Comparison of ENCODE assay signal across 13 mouse cellular contexts in genomic region chr7:30744022-30744598, GRCm38 (mm10). TPM values are rescaled to one million over a fixed set of nuclear protein-coding genes. Genes with fewer than 3 reads are reported as not detected.
DNase-seq lines count a peak whose midpoint lies in the region; ATAC-seq and TF ChIP-seq lines count a peak whose summit lies in the region.
"Had no signal": no experiment of that assay in that cellular context is flagged by ENCODE, and none has a peak within 500 bp of the region (broad histone marks: within the 10 kb centered on the region; RNA-seq: fewer than 3 reads in every experiment).

No protein-coding gene starts in this region.

- no peaks in the 10 kb centered on the region for H3K27me3 ChIP-seq in forebrain, postnatal 0 days (ENCODE audit: insufficient read depth, low read length)
- H3K27me3 ChIP-seq in forebrain, embryonic 10.5 days (ENCODE audit: poor library complexity, severe bottlenecking), result no peaks in the 10 kb centered on the region
- H3K27me3 ChIP-seq in midbrain, embryonic 11.5 days (ENCODE audit: control insufficient read depth, insufficient read depth, low read length), result no peaks in the 10 kb centered on the region
- H3K27me3 ChIP-seq in midbrain, embryonic 13.5 days, result no peaks in the 10 kb centered on the region
- H3K27me3 ChIP-seq in intestine, postnatal 0 days (replicated peaks; ENCODE audit: control insufficient read depth, insufficient read depth, low read length), result no peaks in the 10 kb centered on the region
- H3K27me3 ChIP-seq in thymus, adult 2 months (ENCODE audit: control insufficient read depth, insufficient read depth, low read length), result no peaks in the 10 kb centered on the region
- H3K27me3 ChIP-seq: liver, embryonic 13.5 days had no signal

- H3K36me3 ChIP-seq in forebrain, postnatal 0 days (ENCODE audit: insufficient read depth), result peaks cover 8% of the 10 kb centered on the region; the same call in 1 of the 2 replicates
- H3K36me3 ChIP-seq in forebrain, embryonic 10.5 days (replicated peaks), result peaks cover 17% of the 10 kb centered on the region
- H3K36me3 ChIP-seq in midbrain, embryonic 11.5 days (ENCODE audit: control insufficient read depth, insufficient read depth, low read length), result no peaks in the 10 kb centered on the region
- peaks cover 21% of the 10 kb centered on the region for H3K36me3 ChIP-seq in midbrain, embryonic 13.5 days
- no peaks in the 10 kb centered on the region for H3K36me3 ChIP-seq in intestine, postnatal 0 days (ENCODE audit: control insufficient read depth, insufficient read depth)
- no peaks in the 10 kb centered on the region for H3K36me3 ChIP-seq in thymus, adult 2 months (ENCODE audit: control insufficient read depth, insufficient read depth, low read length)

- no peak for ATAC-seq in forebrain, postnatal 0 days
- ATAC-seq in midbrain, embryonic 11.5 days (ENCODE audit: low FRiP score), result no peak
- no peak for ATAC-seq in midbrain, embryonic 13.5 days
- no peak for ATAC-seq in intestine, postnatal 0 days

- H3K4me2 ChIP-seq in forebrain, postnatal 0 days (ENCODE audit: low read depth), result no peak overlapping the region
- H3K4me2 ChIP-seq in midbrain, embryonic 11.5 days, result no peak overlapping the region
- H3K4me2 ChIP-seq in midbrain, embryonic 13.5 days (replicated peaks), result no peak overlapping the region
- no peak overlapping the region for H3K4me2 ChIP-seq in intestine, postnatal 0 days (replicated peaks; ENCODE audit: low read depth)
- H3K4me2 ChIP-seq: liver, embryonic 13.5 days had no signal

- H3K4me1 ChIP-seq in forebrain, postnatal 0 days (ENCODE audit: insufficient read depth), result no peaks in the 10 kb centered on the region
- no peaks in the 10 kb centered on the region for H3K4me1 ChIP-seq in forebrain, embryonic 10.5 days
- no peaks in the 10 kb centered on the region for H3K4me1 ChIP-seq in midbrain, embryonic 11.5 days (ENCODE audit: control insufficient read depth, insufficient read depth, low read length)
- H3K4me1 ChIP-seq in midbrain, embryonic 13.5 days (replicated peaks), result no peaks in the 10 kb centered on the region
- no peaks in the 10 kb centered on the region for H3K4me1 ChIP-seq in intestine, postnatal 0 days (replicated peaks; ENCODE audit: control insufficient read depth, insufficient read depth, low read length)
- H3K4me1 ChIP-seq in thymus, adult 2 months (replicated peaks; ENCODE audit: control insufficient read depth, insufficient read depth, low read length), result no peaks in the 10 kb centered on the region
- H3K4me1 ChIP-seq: embryonic facial prominence, embryonic 10.5 days; hindbrain, embryonic 10.5 days had no signal

- 48% methylated on average over 4 of the region's 4 CpGs for WGBS in forebrain, postnatal 0 days
- WGBS in forebrain, embryonic 10.5 days, result 74% methylated on average over 4 of the region's 4 CpGs
- 57% methylated on average over 4 of the region's 4 CpGs for WGBS in midbrain, embryonic 11.5 days
- 55% methylated on average over 4 of the region's 4 CpGs for WGBS in midbrain, embryonic 13.5 days
- WGBS in intestine, postnatal 0 days, result 42% methylated on average over 4 of the region's 4 CpGs
- WGBS in thymus, adult 2 months, result 52% methylated on average over 4 of the region's 4 CpGs

- H3K9ac ChIP-seq in forebrain, postnatal 0 days, result no peak overlapping the region
- H3K9ac ChIP-seq in midbrain, embryonic 11.5 days (ENCODE audit: low read length), result no peak overlapping the region
- no peak overlapping the region for H3K9ac ChIP-seq in midbrain, embryonic 13.5 days (replicated peaks)
- no peak overlapping the region for H3K9ac ChIP-seq in intestine, postnatal 0 days (ENCODE audit: low read depth, low read length)
- H3K9ac ChIP-seq: liver, embryonic 13.5 days had no signal

- H3K4me3 ChIP-seq in forebrain, postnatal 0 days (ENCODE audit: low read depth, low read length), result no peak overlapping the region
- no peak overlapping the region for H3K4me3 ChIP-seq in forebrain, embryonic 10.5 days
- H3K4me3 ChIP-seq in midbrain, embryonic 11.5 days (ENCODE audit: low read depth, low read length), result no peak overlapping the region
- no peak overlapping the region for H3K4me3 ChIP-seq in midbrain, embryonic 13.5 days (replicated peaks)
- H3K4me3 ChIP-seq in intestine, postnatal 0 days (ENCODE audit: low read depth, low read length), result no peak overlapping the region
- no peak overlapping the region for H3K4me3 ChIP-seq in thymus, adult 2 months (ENCODE audit: control insufficient read depth, insufficient read depth, low read length)
- H3K4me3 ChIP-seq: embryonic facial prominence, embryonic 10.5 days; hindbrain, embryonic 10.5 days; liver, embryonic 13.5 days had no signal

- no peak for TF ChIP-seq CTCF in forebrain, postnatal 0 days (IDR thresholded peaks at IDR 0.05; ENCODE audit: low read depth)
- TF ChIP-seq CTCF in intestine, postnatal 0 days (IDR thresholded peaks at IDR 0.05; ENCODE audit: low read depth), result peak; percentile 28
- TF ChIP-seq CTCF in thymus, adult 2 months (IDR thresholded peaks at IDR 0.05; ENCODE audit: borderline replicate concordance, control insufficient read depth, extremely low read depth, insufficient read depth, low read length, poor library complexity), result no peak

- H3K27ac ChIP-seq in forebrain, postnatal 0 days (ENCODE audit: low read depth, low read length), result no peak overlapping the region
- no peak overlapping the region for H3K27ac ChIP-seq in forebrain, embryonic 10.5 days
- no peak overlapping the region for H3K27ac ChIP-seq in midbrain, embryonic 11.5 days (ENCODE audit: low read depth, low read length)
- no peak overlapping the region for H3K27ac ChIP-seq in midbrain, embryonic 13.5 days
- H3K27ac ChIP-seq in intestine, postnatal 0 days (ENCODE audit: low read depth, low read length), result no peak overlapping the region
- H3K27ac ChIP-seq in thymus, adult 2 months (ENCODE audit: control insufficient read depth, insufficient read depth, low read length), result no peak overlapping the region
- H3K27ac ChIP-seq: embryonic facial prominence, embryonic 10.5 days; hindbrain, embryonic 10.5 days; liver, embryonic 13.5 days had no signal

- DNase-seq in forebrain, postnatal 0 days, result peak; percentile 6
- no peak for DNase-seq in forebrain, embryonic 10.5 days (ENCODE audit: extremely low spot score, low spot score)
- peak; percentile 78 for DNase-seq in midbrain, embryonic 11.5 days (ENCODE audit: low spot score, missing footprints)
- peak; percentile 7 for DNase-seq in retina, embryonic 14.5 days (ENCODE audit: low spot score)
- no peak for DNase-seq in thymus, adult 2 months
- no peak for DNase-seq in cerebellum, adult 11 months
- DNase-seq: liver, embryonic 13.5 days; thymus, postnatal 4 days had no signal

- no peaks in the 10 kb centered on the region for H3K9me3 ChIP-seq in forebrain, postnatal 0 days (ENCODE audit: low read length)
- no peaks in the 10 kb centered on the region for H3K9me3 ChIP-seq in forebrain, embryonic 10.5 days
- H3K9me3 ChIP-seq in midbrain, embryonic 11.5 days (ENCODE audit: control insufficient read depth, low read length), result no peaks in the 10 kb centered on the region
- H3K9me3 ChIP-seq in midbrain, embryonic 13.5 days, result no peaks in the 10 kb centered on the region
- H3K9me3 ChIP-seq in intestine, postnatal 0 days (ENCODE audit: control insufficient read depth), result no peaks in the 10 kb centered on the region
- H3K9me3 ChIP-seq: embryonic facial prominence, embryonic 10.5 days; hindbrain, embryonic 10.5 days; liver, embryonic 13.5 days had no signal

- TF ChIP-seq POLR2A in thymus, adult 2 months (IDR thresholded peaks at IDR 0.05; ENCODE audit: control insufficient read depth, extremely low read depth, insufficient read depth, low read length, poor library complexity), result no peak

RNA-seq across cellular contexts. Expression of gene Gapdhs, which starts 0.6 kb away (rescaled TPM):
- not detected in 2 replicates for total RNA-seq in forebrain, postnatal 0 days (2014; rRNA removed)
- 0.15 and 0.65 TPM in 2 replicates for polyA plus RNA-seq in forebrain, postnatal 0 days (2015; fragmentation: Nextera tagmentation; extraction: Ambion mirVana)
- 0.16 and 0.48 TPM in 2 replicates for polyA plus RNA-seq in forebrain, embryonic 10.5 days (2016; fragmentation: Nextera tagmentation; extraction: Ambion mirVana)
- polyA plus RNA-seq in midbrain, embryonic 11.5 days (2014; fragmentation: Nextera tagmentation; extraction: Ambion mirVana), result 0.19 and 0.48 TPM in 2 replicates
- polyA plus RNA-seq in midbrain, embryonic 13.5 days (2015; fragmentation: Nextera tagmentation; extraction: Ambion mirVana), result 1.1 and 2.2 TPM in 2 replicates
- polyA plus RNA-seq in intestine, postnatal 0 days (2015; fragmentation: Nextera tagmentation; extraction: Ambion mirVana), result not detected in 2 replicates
- 0.11 and 1.1 TPM in 2 replicates for polyA plus RNA-seq in thymus, adult 2 months (2012; rRNA removed)
- polyA plus RNA-seq: C2C12; liver, embryonic 13.5 days had no signal

RNA-seq across cellular contexts. Expression of gene Sbsn, which starts 7.2 kb away (rescaled TPM):
- 2.8 and 4.6 TPM in 2 replicates for total RNA-seq in forebrain, postnatal 0 days (2014; rRNA removed)
- 2.3 and 3.5 TPM in 2 replicates for polyA plus RNA-seq in forebrain, postnatal 0 days (2015; fragmentation: Nextera tagmentation; extraction: Ambion mirVana)
- polyA plus RNA-seq in forebrain, embryonic 10.5 days (2016; fragmentation: Nextera tagmentation; extraction: Ambion mirVana), result 0.73 and 1.0 TPM in 2 replicates
- polyA plus RNA-seq in midbrain, embryonic 11.5 days (2014; fragmentation: Nextera tagmentation; extraction: Ambion mirVana), result 0.54 and 1.1 TPM in 2 replicates
- 2.3 TPM in 2 replicates for polyA plus RNA-seq in midbrain, embryonic 13.5 days (2015; fragmentation: Nextera tagmentation; extraction: Ambion mirVana)
- polyA plus RNA-seq in intestine, postnatal 0 days (2015; fragmentation: Nextera tagmentation; extraction: Ambion mirVana), result 2.7 and 2.9 TPM in 2 replicates
- polyA plus RNA-seq in thymus, adult 2 months (2012; rRNA removed), result 3.4 and 4.1 TPM in 2 replicates

RNA-seq across cellular contexts. Expression of gene Tmem147, which starts 14.8 kb away (rescaled TPM):
- 173 TPM in 2 replicates for total RNA-seq in forebrain, postnatal 0 days (2014; rRNA removed)
- 290 and 328 TPM in 2 replicates for polyA plus RNA-seq in forebrain, postnatal 0 days (2015; fragmentation: Nextera tagmentation; extraction: Ambion mirVana)
- polyA plus RNA-seq in forebrain, embryonic 10.5 days (2016; fragmentation: Nextera tagmentation; extraction: Ambion mirVana), result 154 and 158 TPM in 2 replicates
- 140 and 153 TPM in 2 replicates for polyA plus RNA-seq in midbrain, embryonic 11.5 days (2014; fragmentation: Nextera tagmentation; extraction: Ambion mirVana)
- polyA plus RNA-seq in midbrain, embryonic 13.5 days (2015; fragmentation: Nextera tagmentation; extraction: Ambion mirVana), result 200 and 203 TPM in 2 replicates
- polyA plus RNA-seq in intestine, postnatal 0 days (2015; fragmentation: Nextera tagmentation; extraction: Ambion mirVana), result 158 and 161 TPM in 2 replicates
- 161 and 204 TPM in 2 replicates for polyA plus RNA-seq in thymus, adult 2 months (2012; rRNA removed)

RNA-seq across cellular contexts. Expression of gene Dmkn, which starts 19.4 kb away (rescaled TPM):
- total RNA-seq in forebrain, postnatal 0 days (2014; rRNA removed), result 2.2 and 5.2 TPM in 2 replicates
- polyA plus RNA-seq in forebrain, postnatal 0 days (2015; fragmentation: Nextera tagmentation; extraction: Ambion mirVana), result 7.2 and 7.4 TPM in 2 replicates
- polyA plus RNA-seq in forebrain, embryonic 10.5 days (2016; fragmentation: Nextera tagmentation; extraction: Ambion mirVana), result not detected in 2 replicates
- polyA plus RNA-seq in midbrain, embryonic 11.5 days (2014; fragmentation: Nextera tagmentation; extraction: Ambion mirVana), result not detected in 2 replicates
- polyA plus RNA-seq in midbrain, embryonic 13.5 days (2015; fragmentation: Nextera tagmentation; extraction: Ambion mirVana), result 0.27 and 0.57 TPM in 2 replicates
- 27.8 and 28.2 TPM in 2 replicates for polyA plus RNA-seq in intestine, postnatal 0 days (2015; fragmentation: Nextera tagmentation; extraction: Ambion mirVana)
- 26.3 and 35.6 TPM in 2 replicates for polyA plus RNA-seq in thymus, adult 2 months (2012; rRNA removed)
- polyA plus RNA-seq: C2C12; embryonic facial prominence, embryonic 10.5 days; liver, embryonic 13.5 days had no signal

RNA-seq across cellular contexts. Expression of gene Atp4a, which starts 32.1 kb away (rescaled TPM):
- 1.2 and 2.0 TPM in 2 replicates for total RNA-seq in forebrain, postnatal 0 days (2014; rRNA removed)
- polyA plus RNA-seq in forebrain, postnatal 0 days (2015; fragmentation: Nextera tagmentation; extraction: Ambion mirVana), result 2.8 and 4.7 TPM in 2 replicates
- polyA plus RNA-seq in forebrain, embryonic 10.5 days (2016; fragmentation: Nextera tagmentation; extraction: Ambion mirVana), result 1.1 and 1.4 TPM in 2 replicates
- 0.70 and 1.1 TPM in 2 replicates for polyA plus RNA-seq in midbrain, embryonic 11.5 days (2014; fragmentation: Nextera tagmentation; extraction: Ambion mirVana)
- 0.62 and 1.3 TPM in 2 replicates for polyA plus RNA-seq in midbrain, embryonic 13.5 days (2015; fragmentation: Nextera tagmentation; extraction: Ambion mirVana)
- 0.35 and 0.80 TPM in 2 replicates for polyA plus RNA-seq in intestine, postnatal 0 days (2015; fragmentation: Nextera tagmentation; extraction: Ambion mirVana)
- 2.7 and 3.8 TPM in 2 replicates for polyA plus RNA-seq in thymus, adult 2 months (2012; rRNA removed)
- polyA plus RNA-seq: C2C12 had no signal

Comparison
In these comparisons a context has a peak if more than half of its experiments do, and no peak if none do; other contexts are left out.
1. DNase-seq: peak in forebrain, postnatal 0 days (single experiment), midbrain, embryonic 11.5 days (single experiment) and retina, embryonic 14.5 days (single experiment); none in forebrain, embryonic 10.5 days (single experiment), thymus, adult 2 months (single experiment) and cerebellum, adult 11 months (single experiment).